Mouse (Mus musculus) stomach, postnatal 0 days (tissue): Measurements from ENCODE around the gene Hist1h2bb.

ENCODE experiments used
- CTCF ChIP-seq: IDR thresholded peaks from 2 replicates; pipeline ENCODE4 v1.5.1; 2016; ENCODE audit warnings: antibody characterized with exemption, low read depth, mild to moderate bottlenecking, moderate library complexity
- EP300 ChIP-seq: optimal IDR thresholded peaks from 2 replicates; pipeline ENCODE3; 2016; ENCODE audit warnings: antibody characterized with exemption

DNA sequence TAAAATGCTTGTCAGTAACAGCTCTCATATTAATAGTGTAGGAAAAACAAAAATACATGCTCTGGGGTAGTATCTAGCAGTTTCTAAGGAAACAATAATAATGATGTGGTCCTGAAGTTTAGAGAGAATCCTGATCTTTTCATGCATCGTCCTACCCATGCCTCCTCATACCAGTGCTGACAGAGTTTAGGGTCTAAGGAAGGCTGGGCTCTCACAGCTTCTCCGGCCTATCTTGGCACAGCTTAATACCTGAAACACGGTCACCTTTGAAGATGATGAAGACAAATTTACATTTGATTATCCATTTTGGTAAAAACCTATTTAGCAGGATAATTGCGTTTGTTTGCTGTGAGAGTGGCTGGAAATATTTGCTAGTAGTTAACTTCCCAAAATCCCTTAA lies 2.6 kb upstream of the Hist1h2bb start:
- TF ChIP-seq CTCF: no peak
- no peak for TF ChIP-seq EP300
